ENCODE assay signal across 17 mouse cellular contexts in the genomic region with DNA sequence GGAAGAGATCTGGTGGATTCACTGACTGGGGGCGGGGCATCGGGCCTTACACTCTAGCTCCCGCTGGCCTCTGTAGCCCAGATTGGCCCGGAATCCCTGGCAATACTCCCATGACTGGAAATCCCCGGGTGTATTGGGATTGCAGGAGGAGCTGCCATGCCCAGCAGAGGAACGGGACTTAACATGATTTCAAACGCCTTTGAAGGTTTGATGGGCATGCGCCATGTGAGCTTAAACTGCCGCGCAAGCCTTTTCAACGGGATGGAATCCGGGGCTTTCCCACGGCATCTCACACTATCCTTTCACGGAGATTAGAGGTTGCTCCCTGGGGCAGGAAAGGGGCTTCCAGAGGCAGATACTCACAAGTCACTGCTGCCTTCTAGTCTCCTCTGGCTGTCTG. TPM values are rescaled to one million over a fixed set of nuclear protein-coding genes. Genes with fewer than 3 reads are reported as not detected.
DNase-seq lines count a peak whose midpoint lies in the region; ATAC-seq and TF ChIP-seq lines count a peak whose summit lies in the region.
"Had no signal": no experiment of that assay in that cellular context is flagged by ENCODE, and none has a peak within 500 bp of the region (broad histone marks: within the 10 kb centered on the region; RNA-seq: fewer than 3 reads in every experiment).

No protein-coding gene starts in this region.

- no peak for TF ChIP-seq CTCF in testis, adult 2 months (IDR thresholded peaks at IDR 0.05; ENCODE audit: control insufficient read depth, insufficient read depth, insufficient replicate concordance, low read depth, low read length)
- no peak for TF ChIP-seq CTCF in brain, embryonic 14.5 days (IDR thresholded peaks at IDR 0.05; ENCODE audit: borderline replicate concordance, extremely low read depth, insufficient read depth, insufficient read length)
- TF ChIP-seq CTCF in stomach, postnatal 0 days (IDR thresholded peaks at IDR 0.05; ENCODE audit: low read depth) = no peak

- WGBS in stomach, postnatal 0 days = 75% methylated on average over 14 of the region's 14 CpGs

- peak overlapping the region; percentile 91 for H3K4me3 ChIP-seq in testis, adult 2 months (ENCODE audit: control insufficient read depth, low read depth, low read length)
- H3K4me3 ChIP-seq in stomach, postnatal 0 days (ENCODE audit: low read depth, low read length) = no peak overlapping the region
- H3K4me3 ChIP-seq: forebrain, embryonic 12.5 days; heart, embryonic 13.5 days; lung, embryonic 15.5 days had no signal

- peak; percentile 31 for DNase-seq in gastrocnemius, postnatal 14 days
- DNase-seq in gastrocnemius, postnatal 36 days = no peak
- no peak for DNase-seq in testis, postnatal 10 days (ENCODE audit: low spot score)
- peak; percentile 45 for DNase-seq in brain, embryonic 14.5 days (ENCODE audit: low read depth)
- DNase-seq in stomach, postnatal 0 days (ENCODE audit: low spot score) = no peak
- DNase-seq: cerebellum, adult 18-20 months; heart, postnatal 36 days; right cerebral cortex, postnatal 14 days had no signal

- H3K27ac ChIP-seq in testis, adult 2 months (ENCODE audit: control insufficient read depth, insufficient read depth, low read depth, low read length) = peak overlapping the region; percentile 95
- H3K27ac ChIP-seq in stomach, postnatal 0 days (replicated peaks) = peak overlapping the region; percentile 86
- H3K27ac ChIP-seq: forebrain, embryonic 12.5 days; heart, embryonic 13.5 days had no signal

- H3K9ac ChIP-seq in stomach, postnatal 0 days (ENCODE audit: low read length) = no peak overlapping the region
- H3K9ac ChIP-seq: forebrain, embryonic 12.5 days; heart, embryonic 13.5 days; lung, embryonic 15.5 days had no signal

- peaks cover 12% of the 10 kb centered on the region for H3K4me1 ChIP-seq in testis, adult 2 months (ENCODE audit: control insufficient read depth, insufficient read depth, low read length)
- H3K4me1 ChIP-seq in stomach, postnatal 0 days (replicated peaks; ENCODE audit: control insufficient read depth, insufficient read depth) = 0 out of 2 replicates have a peak, but pooled peaks cover 2% of the 10 kb centered on the region
- H3K4me1 ChIP-seq: forebrain, embryonic 12.5 days had no signal

- intact Hi-C loops in gastrocnemius, postnatal 14 days (cut with DNase I; ENCODE audit: low total_unique reads) = no loop called here
- intact Hi-C loops in gastrocnemius, postnatal 36 days (cut with DNase I) = no loop called here

- no peaks in the 10 kb centered on the region for H3K9me3 ChIP-seq in stomach, postnatal 0 days (ENCODE audit: control insufficient read depth, low read length)
- H3K9me3 ChIP-seq: forebrain, embryonic 12.5 days; lung, embryonic 15.5 days had no signal

- peak; percentile 54; the same call in 1 of the 2 replicates for TF ChIP-seq POLR2A in testis, adult 2 months (IDR thresholded peaks at IDR 0.05; ENCODE audit: control insufficient read depth, low read depth, low read length)
- no peak for TF ChIP-seq POLR2A in brain, embryonic 14.5 days (IDR thresholded peaks at IDR 0.05; ENCODE audit: borderline replicate concordance, extremely low read depth, insufficient read depth, insufficient read length, poor library complexity, severe bottlenecking)

- no peaks in the 10 kb centered on the region for H3K36me3 ChIP-seq in testis, adult 2 months (ENCODE audit: control insufficient read depth, insufficient read depth, low read length)
- H3K36me3 ChIP-seq in stomach, postnatal 0 days (ENCODE audit: control insufficient read depth, insufficient read depth, low read length) = no peaks in the 10 kb centered on the region; the same call in 1 of the 2 replicates
- H3K36me3 ChIP-seq: lung, embryonic 15.5 days had no signal

- no peak for TF ChIP-seq EP300 in stomach, postnatal 0 days (optimal IDR thresholded peaks at IDR 0.05)

- no peak for ATAC-seq in stomach, postnatal 0 days (ENCODE audit: low FRiP score, low TSS enrichment)
- ATAC-seq in inflammation-experienced regulatory T-cells, adult 6 months = no peak
- no peak for ATAC-seq in megakaryocyte progenitor cell, adult 5-6 weeks (replicated peaks; ENCODE audit: poor library complexity)
- ATAC-seq: activated CD4-positive, CD25-positive, alpha-beta regulatory T cell, adult 4 months; CD4-positive, CD25-positive, alpha-beta regulatory T cell, adult 4 months had no signal

- no peak overlapping the region for H3K4me2 ChIP-seq in stomach, postnatal 0 days (replicated peaks; ENCODE audit: low read depth)
- H3K4me2 ChIP-seq: forebrain, embryonic 12.5 days; heart, embryonic 13.5 days; liver, embryonic 11.5 days; lung, embryonic 15.5 days had no signal

- H3K27me3 ChIP-seq in testis, adult 2 months (ENCODE audit: control insufficient read depth, insufficient read depth, low read length) = no peaks in the 10 kb centered on the region
- no peaks in the 10 kb centered on the region for H3K27me3 ChIP-seq in stomach, postnatal 0 days (ENCODE audit: control insufficient read depth, insufficient read depth, low read length)
- H3K27me3 ChIP-seq: forebrain, embryonic 12.5 days; heart, embryonic 13.5 days; lung, embryonic 15.5 days had no signal

RNA-seq across cellular contexts. Expression of a gene that starts 19.6 kb away (rescaled TPM):
- total RNA-seq in gastrocnemius, postnatal 14 days (2021) = 10 to 100 TPM; 25.3 to 25.8 TPM
- 10 to 100 TPM; 18.6 to 20.6 TPM for total RNA-seq in gastrocnemius, postnatal 36 days (2021)
- polyA plus RNA-seq in testis, adult 2 months (2012; rRNA removed) = 12.8 and 13.2 TPM in 2 replicates
- polyA plus RNA-seq in brain, embryonic 14.5 days (2012; rRNA removed) = 28.4 and 32.5 TPM in 2 replicates
- polyA plus RNA-seq in stomach, postnatal 0 days (2015; fragmentation: Nextera tagmentation; extraction: Ambion mirVana) = 114 and 117 TPM in 2 replicates
- polyA plus RNA-seq in inflammation-experienced regulatory T-cells, adult 6 months (2017; shearing (Covaris generic)) = 10 to 100 TPM; 48.4 to 62.8 (median 60.1) TPM
- 33.8 and 35.2 TPM in 2 replicates for total RNA-seq in megakaryocyte progenitor cell, adult 5-6 weeks (2015)
- 92.5 and 96.5 TPM in 2 replicates for total RNA-seq in megakaryocyte progenitor cell, adult 5-6 weeks (2017)

RNA-seq across cellular contexts. Expression of a gene that starts 45.8 kb away (rescaled TPM):
- total RNA-seq in gastrocnemius, postnatal 14 days (2021) = 10 to 100 TPM; 16.9 to 25.5 TPM
- total RNA-seq in gastrocnemius, postnatal 36 days (2021) = 10 to 100 TPM; 21.8 to 23.6 TPM
- 6.8 and 7.6 TPM in 2 replicates for polyA plus RNA-seq in testis, adult 2 months (2012; rRNA removed)
- polyA plus RNA-seq in brain, embryonic 14.5 days (2012; rRNA removed) = 49.1 and 53.5 TPM in 2 replicates
- 63.5 and 66.8 TPM in 2 replicates for polyA plus RNA-seq in stomach, postnatal 0 days (2015; fragmentation: Nextera tagmentation; extraction: Ambion mirVana)
- polyA plus RNA-seq in inflammation-experienced regulatory T-cells, adult 6 months (2017; shearing (Covaris generic)) = 10 to 100 TPM; 18.6 to 22.8 (median 22.1) TPM
- 12.0 and 13.2 TPM in 2 replicates for total RNA-seq in megakaryocyte progenitor cell, adult 5-6 weeks (2015)
- total RNA-seq in megakaryocyte progenitor cell, adult 5-6 weeks (2017) = 10.1 and 11.3 TPM in 2 replicates

Comparison
In these comparisons a context has a peak if more than half of its experiments do, and no peak if none do; other contexts are left out.
1. DNase-seq: peak in gastrocnemius, postnatal 14 days (single experiment) and brain, embryonic 14.5 days (single experiment); none in gastrocnemius, postnatal 36 days (0 of 2), testis, postnatal 10 days (single experiment) and stomach, postnatal 0 days (single experiment).